Mouse (Mus musculus) ZHBTc4 (cell line): ENCODE data around the gene Sorcs3.

Source experiments
- DNase-seq: peaks from one replicate; pipeline ENCODE4 v3.0.0-alpha.2; 2011; ENCODE audit warnings: low read depth, low spot score

Gene Sorcs3

DNA sequence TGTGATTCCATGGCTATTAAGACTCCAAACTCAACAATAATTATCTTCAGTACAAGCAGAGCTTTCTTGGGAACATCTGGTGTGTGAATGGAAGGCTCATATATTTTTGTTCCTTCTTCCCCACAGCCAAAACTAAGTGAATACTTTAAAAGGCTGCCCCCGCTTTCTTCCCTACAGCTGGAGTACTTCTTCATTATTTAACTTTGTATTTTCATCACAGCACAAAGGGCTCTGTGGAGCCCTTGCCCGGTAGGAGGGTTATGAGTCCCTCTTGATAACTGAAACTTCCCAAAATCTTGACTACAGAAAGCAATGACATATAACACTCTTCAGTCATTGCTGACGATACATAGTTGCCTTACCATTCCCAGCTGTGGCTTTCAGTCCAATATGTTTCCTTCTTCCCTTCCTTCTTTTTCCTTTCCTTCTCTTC lies 615.5 kb downstream of the Sorcs3 start:
- no peak for DNase-seq

DNA sequence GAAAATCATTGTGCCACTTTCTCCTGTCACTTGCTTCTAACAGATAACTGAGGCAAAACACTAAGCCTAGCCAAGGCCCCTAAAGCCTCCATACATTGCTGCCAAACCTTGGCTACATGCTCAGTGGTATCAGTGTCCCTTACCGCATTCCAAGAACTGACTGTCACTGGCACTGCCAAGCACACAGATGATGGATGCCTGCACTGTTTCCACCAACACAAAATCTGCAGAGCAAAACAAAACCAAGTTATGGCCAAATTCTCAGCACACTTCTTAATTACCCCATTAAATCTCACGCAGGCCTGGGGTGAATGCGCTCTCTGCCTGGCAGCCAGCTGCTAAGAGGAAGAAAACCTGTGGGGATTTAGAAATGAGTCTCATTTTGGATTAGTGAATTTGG lies 628.5 kb downstream of the Sorcs3 start:
- no peak for DNase-seq

DNA sequence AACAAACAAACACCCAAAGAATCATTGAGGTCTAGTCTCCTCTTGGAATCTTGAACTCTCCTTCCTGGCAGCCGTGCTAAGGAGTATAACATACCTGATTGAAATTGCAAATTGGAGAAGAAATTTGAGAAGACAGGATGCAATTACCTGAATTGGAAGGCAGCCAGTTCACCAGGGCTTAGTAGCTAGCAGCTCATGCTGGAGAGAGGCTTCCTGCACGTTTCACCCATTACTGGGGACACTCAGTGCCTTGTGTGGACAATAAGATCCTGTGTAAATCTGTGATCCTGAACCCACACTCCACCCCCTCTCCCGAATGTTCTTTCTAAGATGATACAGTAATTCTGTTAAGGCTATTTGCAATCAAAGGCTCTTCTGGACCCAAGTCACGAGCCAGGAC lies 633.6 kb downstream of the Sorcs3 start:
- DNase-seq = no peak

DNA sequence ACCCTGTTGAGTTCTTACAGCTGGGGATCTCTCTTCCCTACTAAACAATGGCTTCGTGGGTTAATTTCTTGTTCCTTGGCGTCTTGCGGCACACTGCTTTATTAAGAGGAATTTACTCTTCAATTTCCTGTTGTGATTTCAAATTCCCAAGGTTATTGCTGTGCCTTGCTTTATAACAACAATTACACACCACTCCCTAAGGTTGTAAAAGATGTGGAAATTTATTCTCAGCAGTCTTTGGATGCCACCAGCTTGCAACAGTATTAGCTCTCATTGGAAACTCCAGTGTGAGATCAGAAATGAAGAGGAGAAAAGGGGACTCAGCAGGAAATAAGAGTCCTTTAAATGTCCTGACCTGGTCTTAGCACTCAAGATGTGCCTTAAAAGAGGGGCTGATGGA lies 641.9 kb downstream of the Sorcs3 start:
- no peak for DNase-seq

DNA sequence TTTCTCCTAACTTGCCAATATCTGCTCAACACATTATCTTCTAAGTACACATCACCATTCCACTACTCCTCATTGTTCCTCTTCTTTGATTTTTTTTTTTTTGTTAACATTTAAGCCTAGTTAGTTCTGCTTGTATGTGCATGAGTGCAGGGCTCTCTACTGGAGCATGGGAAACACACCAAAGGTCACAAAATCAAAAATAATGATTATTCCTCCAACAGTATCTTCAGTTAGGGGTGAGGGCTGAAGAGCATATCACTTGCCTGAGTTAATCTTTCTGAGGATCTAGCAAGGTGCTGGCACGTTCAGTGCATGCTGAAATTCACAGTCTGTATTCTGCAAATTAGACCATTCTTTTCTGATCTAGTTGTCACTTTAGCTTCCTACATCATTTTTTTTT lies 644.6 kb downstream of the Sorcs3 start:
- no peak for DNase-seq
